ENCODE assay signal across 22 mouse cellular contexts in the genomic region with DNA sequence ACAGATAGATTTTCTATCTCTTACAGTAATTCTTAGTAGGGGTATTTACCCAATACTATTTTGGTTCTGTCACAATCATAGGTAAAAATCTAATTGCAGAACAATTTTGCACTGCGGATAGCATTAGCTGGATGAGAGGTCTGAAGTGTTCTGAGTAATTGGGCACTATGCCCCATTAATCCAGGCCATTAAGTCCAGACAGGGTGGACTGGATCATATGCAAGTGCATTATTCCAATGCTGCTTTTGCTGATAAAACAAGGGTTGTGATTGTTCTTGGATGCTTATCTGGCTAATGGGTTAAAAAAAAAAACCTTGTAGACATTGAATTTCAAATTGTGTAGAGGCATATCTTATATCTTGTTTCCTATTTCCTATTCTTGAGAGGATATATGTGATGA.
DNase-seq lines count a peak whose midpoint lies in the region; ATAC-seq and TF ChIP-seq lines count a peak whose summit lies in the region.
"Had no signal": no experiment of that assay in that cellular context is flagged by ENCODE, and none has a peak within 500 bp of the region (broad histone marks: within the 10 kb centered on the region; RNA-seq: fewer than 3 reads in every experiment).

No protein-coding gene starts in this region.

- H3K36me3 ChIP-seq in hindbrain, postnatal 0 days (ENCODE audit: insufficient read depth, low read length): no peaks in the 10 kb centered on the region
- no peaks in the 10 kb centered on the region for H3K36me3 ChIP-seq in hindbrain, embryonic 13.5 days
- no peaks in the 10 kb centered on the region for H3K36me3 ChIP-seq in midbrain, postnatal 0 days (ENCODE audit: insufficient read depth, low read length)
- no peaks in the 10 kb centered on the region for H3K36me3 ChIP-seq in midbrain, embryonic 13.5 days
- H3K36me3 ChIP-seq: embryonic facial prominence, embryonic 13.5 days; embryonic facial prominence, embryonic 15.5 days; forebrain, embryonic 10.5 days; forebrain, embryonic 12.5 days had no signal

- no peak overlapping the region for H3K4me2 ChIP-seq in hindbrain, postnatal 0 days (ENCODE audit: low read depth, low read length)
- H3K4me2 ChIP-seq in hindbrain, embryonic 13.5 days: no peak overlapping the region
- no peak overlapping the region for H3K4me2 ChIP-seq in midbrain, postnatal 0 days (ENCODE audit: low read depth, low read length, poor library complexity, severe bottlenecking)
- H3K4me2 ChIP-seq in midbrain, embryonic 13.5 days (replicated peaks): no peak overlapping the region
- H3K4me2 ChIP-seq: embryonic facial prominence, embryonic 13.5 days; embryonic facial prominence, embryonic 15.5 days; forebrain, embryonic 12.5 days had no signal

- no peak overlapping the region for H3K9ac ChIP-seq in hindbrain, postnatal 0 days (replicated peaks; ENCODE audit: low read length)
- no peak overlapping the region for H3K9ac ChIP-seq in hindbrain, embryonic 13.5 days
- H3K9ac ChIP-seq in midbrain, postnatal 0 days (replicated peaks; ENCODE audit: low read length, poor library complexity, severe bottlenecking): no peak overlapping the region
- no peak overlapping the region for H3K9ac ChIP-seq in midbrain, embryonic 13.5 days (replicated peaks)
- H3K9ac ChIP-seq: embryonic facial prominence, embryonic 13.5 days; embryonic facial prominence, embryonic 15.5 days; forebrain, embryonic 12.5 days had no signal

- 63% methylated on average over 1 of the region's 1 CpGs for WGBS in hindbrain, postnatal 0 days
- WGBS in hindbrain, embryonic 13.5 days: 67% methylated on average over 1 of the region's 1 CpGs
- 92% methylated on average over 1 of the region's 1 CpGs for WGBS in midbrain, postnatal 0 days
- WGBS in midbrain, embryonic 13.5 days: 80% methylated on average over 1 of the region's 1 CpGs

- no peaks in the 10 kb centered on the region for H3K4me1 ChIP-seq in hindbrain, postnatal 0 days (ENCODE audit: insufficient read depth, low read length)
- H3K4me1 ChIP-seq in hindbrain, embryonic 13.5 days (replicated peaks): peaks cover 6% of the 10 kb centered on the region
- H3K4me1 ChIP-seq in midbrain, postnatal 0 days (ENCODE audit: insufficient read depth, low read length): no peaks in the 10 kb centered on the region
- 0 out of 2 replicates have a peak, but pooled peaks cover 7% of the 10 kb centered on the region for H3K4me1 ChIP-seq in midbrain, embryonic 13.5 days (replicated peaks)
- H3K4me1 ChIP-seq: embryonic facial prominence, embryonic 13.5 days; embryonic facial prominence, embryonic 15.5 days; forebrain, embryonic 10.5 days had no signal

- H3K4me3 ChIP-seq in hindbrain, postnatal 0 days (ENCODE audit: low read length): no peak overlapping the region
- no peak overlapping the region for H3K4me3 ChIP-seq in hindbrain, embryonic 13.5 days
- no peak overlapping the region for H3K4me3 ChIP-seq in midbrain, postnatal 0 days (ENCODE audit: low read depth, low read length)
- no peak overlapping the region for H3K4me3 ChIP-seq in midbrain, embryonic 13.5 days (replicated peaks)
- H3K4me3 ChIP-seq: embryonic facial prominence, embryonic 13.5 days; embryonic facial prominence, embryonic 15.5 days; erythroblast, embryonic 14.5 days; forebrain, embryonic 10.5 days; forebrain, embryonic 12.5 days had no signal

- H3K27ac ChIP-seq in hindbrain, postnatal 0 days: no peak overlapping the region
- H3K27ac ChIP-seq in hindbrain, embryonic 13.5 days: no peak overlapping the region
- no peak overlapping the region for H3K27ac ChIP-seq in midbrain, postnatal 0 days (ENCODE audit: low read depth, low read length)
- H3K27ac ChIP-seq in midbrain, embryonic 13.5 days: no peak overlapping the region
- H3K27ac ChIP-seq: embryonic facial prominence, embryonic 13.5 days; embryonic facial prominence, embryonic 15.5 days; forebrain, embryonic 10.5 days; forebrain, embryonic 12.5 days had no signal

- H3K27me3 ChIP-seq in hindbrain, postnatal 0 days (ENCODE audit: insufficient read depth, low read length): no peaks in the 10 kb centered on the region
- no peaks in the 10 kb centered on the region for H3K27me3 ChIP-seq in hindbrain, embryonic 13.5 days
- no peaks in the 10 kb centered on the region for H3K27me3 ChIP-seq in midbrain, postnatal 0 days (ENCODE audit: insufficient read depth, low read length)
- H3K27me3 ChIP-seq in midbrain, embryonic 13.5 days: no peaks in the 10 kb centered on the region
- H3K27me3 ChIP-seq: embryonic facial prominence, embryonic 13.5 days; embryonic facial prominence, embryonic 15.5 days; forebrain, embryonic 12.5 days had no signal

- H3K9me3 ChIP-seq in hindbrain, postnatal 0 days (ENCODE audit: low read length): no peaks in the 10 kb centered on the region
- H3K9me3 ChIP-seq in hindbrain, embryonic 13.5 days: no peaks in the 10 kb centered on the region
- H3K9me3 ChIP-seq in midbrain, postnatal 0 days (ENCODE audit: low read length): no peaks in the 10 kb centered on the region
- no peaks in the 10 kb centered on the region for H3K9me3 ChIP-seq in midbrain, embryonic 13.5 days
- H3K9me3 ChIP-seq: embryonic facial prominence, embryonic 13.5 days; embryonic facial prominence, embryonic 15.5 days; forebrain, embryonic 10.5 days; forebrain, embryonic 12.5 days had no signal

- peak; percentile 43 for DNase-seq in hindbrain, postnatal 0 days (ENCODE audit: low spot score)
- peak; percentile 31 for DNase-seq in midbrain, postnatal 0 days (ENCODE audit: low spot score)
- DNase-seq in Muller cell, postnatal 12 days (ENCODE audit: inconsistent ontology term): peak; percentile 39
- no peak for DNase-seq in layer of hippocampus, postnatal 10 days (ENCODE audit: low spot score in 2 of 2)
- DNase-seq: adrenal gland, adult 2 months; adrenal gland, postnatal 10 days; adrenal gland, postnatal 25 days; cerebellum, adult 11 months; cerebellum, adult 18-20 months; cerebellum, adult 8-10 months; cerebellum, postnatal 14 days; cerebellum, postnatal 36 days; embryo, embryonic 11 days had no signal

- ATAC-seq in hindbrain, postnatal 0 days: no peak
- no peak for ATAC-seq in hindbrain, embryonic 13.5 days (ENCODE audit: low FRiP score)
- no peak for ATAC-seq in midbrain, postnatal 0 days (ENCODE audit: low FRiP score)
- ATAC-seq in midbrain, embryonic 13.5 days: no peak
- ATAC-seq: forebrain, embryonic 14.5 days; forebrain, embryonic 16.5 days had no signal

- no peak for TF ChIP-seq CTCF in hindbrain, postnatal 0 days (IDR thresholded peaks at IDR 0.05; ENCODE audit: low read depth)
- no peak for TF ChIP-seq CTCF in midbrain, postnatal 0 days (IDR thresholded peaks at IDR 0.05)

Comparison
In these comparisons a context has a peak if more than half of its experiments do, and no peak if none do; other contexts are left out.
1. DNase-seq: peak in hindbrain, postnatal 0 days (single experiment), midbrain, postnatal 0 days (single experiment) and Muller cell, postnatal 12 days (single experiment); none in layer of hippocampus, postnatal 10 days (0 of 2).